Mouse (Mus musculus) lung, adult 18-20 months (tissue): ENCODE data around the gene Klf16.

Experiments used
- DNase-seq, 2 experiments: peaks; one replicate each; pipeline ENCODE4 v3.0.0; 2022; ENCODE audit warnings: mixed read lengths in 2 of 2

Klf16 gene

DNA sequence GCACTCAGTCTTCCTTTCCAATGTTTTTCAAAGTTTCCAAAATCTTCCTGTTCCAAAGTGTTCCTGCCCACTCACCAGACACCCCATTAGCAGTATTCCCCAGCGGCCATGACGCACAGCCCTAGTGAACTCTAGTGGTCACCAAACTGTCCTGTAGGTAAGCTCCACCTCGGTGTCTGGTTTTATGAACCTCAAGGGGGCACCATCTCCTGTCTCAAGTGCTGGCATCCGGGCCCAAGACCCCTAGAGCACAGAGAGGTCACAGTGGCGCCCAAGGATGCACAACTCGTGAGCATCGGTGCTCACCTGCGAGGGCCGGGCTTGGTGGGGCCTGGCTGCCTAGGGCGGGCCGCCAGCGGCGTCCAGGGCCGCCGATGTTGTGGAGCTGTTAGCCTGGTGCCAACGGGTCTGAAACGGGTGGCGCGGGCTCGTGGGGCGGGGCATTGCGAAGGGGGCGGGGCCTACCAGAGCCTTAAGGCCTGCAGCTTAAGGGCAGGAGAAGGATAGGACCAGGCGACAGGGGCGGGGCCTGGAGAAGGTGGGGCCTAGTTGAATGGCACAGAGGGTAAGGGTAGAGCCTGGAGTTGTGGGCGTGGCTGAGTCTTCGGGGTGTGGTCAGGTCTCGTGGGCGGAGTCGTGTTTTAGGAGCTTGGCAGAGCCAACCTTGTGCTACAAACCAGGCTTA is 38.3 kb downstream of the Klf16 start, which contains the start of gene Atp8b3:
Atp8b3 (minus strand) TSS at position 415 of the 685 bp plus-strand sequence.
- peak; percentile 91 to 92 for DNase-seq

DNA sequence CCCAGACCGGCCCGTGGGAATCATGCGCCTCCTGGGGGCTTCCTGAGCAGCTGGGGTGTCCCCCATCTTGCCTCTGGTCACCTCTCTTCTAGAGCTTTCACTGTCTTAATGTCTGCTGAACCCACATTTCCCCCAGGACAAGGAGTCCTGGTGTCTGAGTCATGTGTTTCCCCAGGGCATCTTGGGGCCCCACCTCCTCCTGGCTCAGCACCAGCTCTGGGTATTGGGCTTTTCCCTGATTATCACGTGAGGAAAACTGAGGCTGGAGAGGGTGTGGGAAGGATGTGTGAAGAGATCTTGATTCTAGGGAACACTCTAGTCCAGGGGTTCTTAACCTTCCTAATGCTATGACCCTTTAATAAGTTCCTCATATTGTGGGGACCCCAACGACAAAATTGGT is 38.9 kb downstream of the Klf16 start:
- peak in 1 of 2 experiments; percentile 28 for DNase-seq

DNA sequence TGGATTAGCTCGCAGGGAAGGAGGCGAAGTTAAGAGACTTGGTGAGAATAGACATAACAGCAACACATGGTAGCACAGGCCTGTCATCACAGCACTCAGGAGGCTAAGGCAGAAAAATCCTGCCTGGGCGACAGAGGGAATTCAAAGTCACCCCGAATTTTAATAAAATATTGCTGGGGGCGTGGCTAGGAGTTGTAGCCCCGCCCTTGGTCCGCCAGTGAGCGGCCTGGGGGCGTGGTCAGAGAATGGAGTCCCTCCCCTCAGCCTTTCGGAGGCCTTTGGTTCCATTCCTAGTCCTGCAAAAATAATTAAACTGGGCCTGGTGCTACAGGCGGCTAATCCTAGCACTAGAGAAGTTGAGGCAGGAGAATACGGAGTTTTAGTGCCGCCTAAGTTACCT is 41.4 kb downstream of the Klf16 start:
- DNase-seq: no peak

DNA sequence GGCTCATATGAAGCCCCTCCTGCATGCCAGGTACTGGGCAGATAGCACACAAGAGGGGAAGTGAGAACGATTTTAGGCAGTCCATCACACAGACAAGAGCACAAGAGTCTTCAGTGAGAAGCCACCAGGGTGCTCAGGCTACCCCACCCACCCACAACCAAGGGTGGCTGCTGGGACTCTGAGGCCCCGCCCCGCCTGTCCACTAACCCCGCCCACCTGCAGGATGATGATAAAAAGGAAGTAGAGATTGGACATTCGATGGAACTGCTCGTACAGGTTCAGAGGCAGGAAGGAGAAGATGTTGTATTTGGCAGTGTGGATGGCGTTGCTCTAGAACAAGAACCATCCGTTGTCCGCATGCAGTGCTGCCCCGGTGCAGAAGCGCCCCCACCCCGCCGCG is 42.0 kb downstream of the Klf16 start:
- peak in 1 of 2 experiments; percentile 31 for DNase-seq

DNA sequence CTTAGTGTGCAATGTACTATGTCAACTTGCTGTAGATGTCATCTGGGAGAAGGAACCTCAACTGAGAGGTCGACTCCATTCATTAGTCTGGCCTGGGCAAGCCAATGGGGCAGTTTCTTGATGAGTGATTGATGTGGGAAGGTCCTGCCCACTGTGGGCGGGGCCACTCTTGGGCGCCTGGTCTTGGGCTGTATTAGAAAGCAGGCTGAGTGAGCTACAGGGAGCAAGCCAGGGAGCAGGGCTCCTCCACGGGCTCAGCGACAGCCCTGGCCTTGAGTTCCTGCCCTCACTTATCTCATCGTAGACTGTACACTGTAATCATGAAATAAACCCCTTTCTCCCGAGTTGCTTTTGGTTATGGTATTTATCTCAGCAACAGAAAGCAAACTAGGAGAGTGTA is 43.4 kb downstream of the Klf16 start:
- peak in 1 of 2 experiments; percentile 22 for DNase-seq

DNA sequence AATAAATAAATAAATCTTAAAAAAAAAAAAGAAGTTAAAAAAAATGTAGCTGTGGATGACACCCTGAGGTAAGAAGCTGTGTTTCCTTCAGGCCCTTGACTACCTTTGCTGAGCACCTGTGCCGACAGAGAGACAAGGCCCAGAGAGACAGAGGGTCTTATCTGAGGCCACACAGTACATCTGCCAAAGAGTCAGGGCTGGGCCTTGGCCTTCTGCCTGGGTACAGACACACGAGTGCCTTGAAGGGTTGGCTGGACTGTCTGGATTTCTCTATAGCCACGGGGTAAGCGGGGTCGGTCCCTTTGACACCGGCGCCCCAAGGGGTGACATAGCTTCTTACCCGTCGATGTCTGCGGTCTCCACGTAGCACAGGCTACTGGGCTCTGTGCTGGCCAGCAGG is 44.3 kb downstream of the Klf16 start:
- no peak for DNase-seq

DNA sequence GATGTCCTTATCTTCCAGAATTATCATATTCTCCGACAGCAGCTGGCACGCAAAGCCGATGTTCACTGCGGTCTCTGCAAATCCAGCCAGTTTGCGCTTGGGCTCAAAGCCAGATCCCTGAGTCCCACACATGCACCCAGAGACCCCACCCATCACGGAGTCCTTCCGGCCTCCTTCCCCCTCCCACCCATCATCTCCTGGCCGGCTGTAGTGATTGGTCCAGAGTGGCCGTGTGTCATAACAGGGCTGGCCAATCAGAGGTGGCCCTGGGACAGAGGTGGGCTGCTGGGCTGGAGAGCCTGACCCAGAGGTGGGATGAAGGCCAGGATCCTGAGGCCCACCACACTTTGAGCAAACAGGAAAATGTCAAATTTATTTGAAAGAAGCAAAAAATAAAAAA is 50.9 kb downstream of the Klf16 start:
- no peak for DNase-seq

DNA sequence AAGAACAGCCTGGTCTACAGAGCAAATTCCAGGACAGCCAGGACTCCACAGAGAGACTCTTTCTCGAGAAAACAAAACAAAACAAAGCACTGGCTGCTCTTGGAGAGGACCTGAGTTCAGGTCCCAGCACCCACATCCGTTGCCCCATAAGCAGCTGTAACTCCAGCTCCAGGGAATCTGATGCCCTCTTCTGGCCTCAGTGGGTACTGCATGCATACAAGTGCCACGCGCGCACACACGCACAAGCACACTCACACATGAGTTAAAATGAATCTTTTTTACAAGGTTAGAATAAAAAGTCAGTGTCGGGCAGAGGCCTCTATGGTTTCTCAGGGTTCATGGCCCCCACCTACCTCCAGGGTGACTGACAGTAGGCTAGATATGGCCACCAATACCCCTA is 53.8 kb downstream of the Klf16 start:
- no peak for DNase-seq

DNA sequence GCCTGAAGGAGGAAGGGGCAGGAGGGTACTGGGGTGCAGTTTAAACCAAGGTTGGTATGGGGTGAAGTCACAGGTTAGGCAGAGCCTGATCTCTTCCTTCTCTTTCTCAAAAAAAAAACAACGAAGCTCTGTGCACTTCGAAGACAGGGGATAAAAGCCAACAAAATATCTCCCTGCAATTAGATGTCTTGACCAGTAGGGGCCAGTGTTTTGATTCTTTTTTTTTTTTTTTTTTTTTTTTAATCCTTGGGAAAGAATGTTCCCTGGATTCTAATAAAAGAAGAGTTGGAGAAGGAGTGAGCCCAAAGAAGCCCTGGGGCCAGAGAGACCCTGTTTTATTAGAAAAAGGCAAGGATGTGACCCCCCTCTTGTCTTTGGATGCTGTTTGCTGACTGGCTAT is 57.8 kb downstream of the Klf16 start:
- no peak for DNase-seq
